Mouse (Mus musculus): ENCODE results near the gene Jade3. TPM values are rescaled to one million over a fixed set of nuclear protein-coding genes. Genes with fewer than 3 reads are reported as not detected.
"Not testable (repeated sequence)": the region's sequence is repeated elsewhere in the genome, so short reads cannot be mapped to it uniquely, and the experiment has no call there.

Jade3 gene
- 14.4 and 23.1 TPM in 2 replicates for total RNA-seq (2012; rRNA removed)

- H3K4me1 ChIP-seq (ENCODE audit: control insufficient read depth in 2 of 2, insufficient read depth in 2 of 2, low read length in 2 of 2, poor library complexity in 1 of 2) = no peaks in the 10 kb centered on the region; a peak in 1 of 4 replicates
- peak within 1 kb of the TSS; percentile 90 for H3K9ac ChIP-seq (ENCODE audit: insufficient read depth, low read depth, low read length, poor library complexity, severe bottlenecking)
- in situ Hi-C loops (cut with MboI; ENCODE audit: low sequenced_read_pairs in 2 of 2, unreplicated experiment in 2 of 2) = no loop called here
- H3K4me3 ChIP-seq (ENCODE audit: insufficient read depth in 1 of 2, low read depth in 1 of 2, low read length in 2 of 2, poor library complexity in 1 of 2, severe bottlenecking in 1 of 2) = peak within 1 kb of the TSS; percentile 83 to 88
- TF ChIP-seq HCFC1 (IDR thresholded peaks at IDR 0.05; ENCODE audit: borderline replicate concordance, insufficient read depth, low read length) = no peak
- no peak for TF ChIP-seq MAFK (IDR thresholded peaks at IDR 0.05; ENCODE audit: insufficient read depth, low read depth, low read length)
- no peak for TF ChIP-seq ZNF384 (IDR thresholded peaks at IDR 0.05; ENCODE audit: low read depth, low read length)
- TF ChIP-seq CHD2 (IDR thresholded peaks at IDR 0.05; ENCODE audit: low read depth, low read length) = no peak
- TF ChIP-seq ZC3H11A (IDR thresholded peaks at IDR 0.05; ENCODE audit: borderline replicate concordance, low read depth, low read length) = no peak
- H3K27ac ChIP-seq (ENCODE audit: insufficient read depth, low read depth, low read length, poor library complexity, severe bottlenecking) = peak within 1 kb of the TSS; percentile 81
- DNase-seq (ENCODE audit: low read depth, low spot score) = peak; percentile 78
- no peaks in the 10 kb centered on the region for H3K36me3 ChIP-seq (ENCODE audit: control insufficient read depth, insufficient read depth, low read length, poor library complexity, severe bottlenecking)
- no peaks in the 10 kb centered on the region for H3K9me3 ChIP-seq (ENCODE audit: control insufficient read depth, insufficient read depth, low read depth, low read length)
Observed at GRCm38 (mm10) chrX:20425140-20425838, at the start of gene Jade3. Gene Jade3 (plus strand): TSS chrX:20425688.

- Histone ChIP-seq H3K9ac (ENCODE audit: insufficient read depth, low read depth, low read length, poor library complexity, severe bottlenecking) (no peak overlapping the region), H3K4me3 (ENCODE audit: insufficient read depth in 1 of 2, low read depth in 1 of 2, low read length in 2 of 2, poor library complexity in 1 of 2, severe bottlenecking in 1 of 2) (no peak overlapping the region), H3K36me3 (ENCODE audit: control insufficient read depth, insufficient read depth, low read length, poor library complexity, severe bottlenecking) (no peaks in the 10 kb centered on the region; the same call in 1 of the 2 replicates), H3K9me3 (ENCODE audit: control insufficient read depth, insufficient read depth, low read depth, low read length) (no peaks in the 10 kb centered on the region), H3K27ac (ENCODE audit: insufficient read depth, low read depth, low read length, poor library complexity, severe bottlenecking) (no peak overlapping the region), H3K4me1 (ENCODE audit: control insufficient read depth in 2 of 2, insufficient read depth in 2 of 2, low read length in 2 of 2, poor library complexity in 1 of 2) (no peaks in the 10 kb centered on the region)
- in situ Hi-C loops (cut with MboI; ENCODE audit: low sequenced_read_pairs in 2 of 2, unreplicated experiment in 2 of 2) = no loop called here
- no peak for DNase-seq (ENCODE audit: low read depth, low spot score)
- TF ChIP-seq MAFK (IDR thresholded peaks at IDR 0.05; ENCODE audit: insufficient read depth, low read depth, low read length) (no peak), ZC3H11A (IDR thresholded peaks at IDR 0.05; ENCODE audit: borderline replicate concordance, low read depth, low read length) (no peak), ZNF384 (IDR thresholded peaks at IDR 0.05; ENCODE audit: low read depth, low read length) (no peak), CHD2 (IDR thresholded peaks at IDR 0.05; ENCODE audit: low read depth, low read length) (no peak)
Observed at GRCm38 (mm10) chrX:20379347-20380014, 46.0 kb upstream of the Jade3 start.

GRCm38 (mm10) chrX:20382260-20382659 is 43.2 kb upstream of the Jade3 start:
- H3K9me3 ChIP-seq (ENCODE audit: control insufficient read depth, insufficient read depth, low read depth, low read length) = no peaks in the 10 kb centered on the region
- no peaks in the 10 kb centered on the region for H3K4me1 ChIP-seq (ENCODE audit: control insufficient read depth in 2 of 2, insufficient read depth in 2 of 2, low read length in 2 of 2, poor library complexity in 1 of 2)
- DNase-seq (ENCODE audit: low read depth, low spot score) = no peak
- no peaks in the 10 kb centered on the region; the same call in 1 of the 2 replicates for H3K36me3 ChIP-seq (ENCODE audit: control insufficient read depth, insufficient read depth, low read length, poor library complexity, severe bottlenecking)
- H3K27ac ChIP-seq (ENCODE audit: insufficient read depth, low read depth, low read length, poor library complexity, severe bottlenecking) = no peak overlapping the region
- H3K9ac ChIP-seq (ENCODE audit: insufficient read depth, low read depth, low read length, poor library complexity, severe bottlenecking) = no peak overlapping the region
- in situ Hi-C loops (cut with MboI; ENCODE audit: low sequenced_read_pairs in 2 of 2, unreplicated experiment in 2 of 2) = no loop called here
- no peak overlapping the region for H3K4me3 ChIP-seq (ENCODE audit: insufficient read depth in 1 of 2, low read depth in 1 of 2, low read length in 2 of 2, poor library complexity in 1 of 2, severe bottlenecking in 1 of 2)
- TF ChIP-seq ZC3H11A (IDR thresholded peaks at IDR 0.05; ENCODE audit: borderline replicate concordance, low read depth, low read length) = no peak
- TF ChIP-seq MAFK (IDR thresholded peaks at IDR 0.05; ENCODE audit: insufficient read depth, low read depth, low read length) = no peak
- TF ChIP-seq ZNF384 (IDR thresholded peaks at IDR 0.05; ENCODE audit: low read depth, low read length) = no peak
- no peak for TF ChIP-seq CHD2 (IDR thresholded peaks at IDR 0.05; ENCODE audit: low read depth, low read length)
- TF ChIP-seq HCFC1 (IDR thresholded peaks at IDR 0.05; ENCODE audit: borderline replicate concordance, insufficient read depth, low read length) = no peak

- Histone ChIP-seq H3K27ac (ENCODE audit: insufficient read depth, low read depth, low read length, poor library complexity, severe bottlenecking) (no peak overlapping the region), H3K9me3 (ENCODE audit: control insufficient read depth, insufficient read depth, low read depth, low read length) (no peaks in the 10 kb centered on the region), H3K36me3 (ENCODE audit: control insufficient read depth, insufficient read depth, low read length, poor library complexity, severe bottlenecking) (no peaks in the 10 kb centered on the region; the same call in 1 of the 2 replicates), H3K9ac (ENCODE audit: insufficient read depth, low read depth, low read length, poor library complexity, severe bottlenecking) (no peak overlapping the region), H3K4me3 (ENCODE audit: insufficient read depth in 1 of 2, low read depth in 1 of 2, low read length in 2 of 2, poor library complexity in 1 of 2, severe bottlenecking in 1 of 2) (no peak overlapping the region), H3K4me1 (ENCODE audit: control insufficient read depth in 2 of 2, insufficient read depth in 2 of 2, low read length in 2 of 2, poor library complexity in 1 of 2) (no peaks in the 10 kb centered on the region)
- in situ Hi-C loops (cut with MboI; ENCODE audit: low sequenced_read_pairs in 2 of 2, unreplicated experiment in 2 of 2) = no loop called here
- no peak for DNase-seq (ENCODE audit: low read depth, low spot score)
- TF ChIP-seq ZNF384 (IDR thresholded peaks at IDR 0.05; ENCODE audit: low read depth, low read length) = no peak
- no peak for TF ChIP-seq CHD2 (IDR thresholded peaks at IDR 0.05; ENCODE audit: low read depth, low read length)
- no peak for TF ChIP-seq MAFK (IDR thresholded peaks at IDR 0.05; ENCODE audit: insufficient read depth, low read depth, low read length)
- no peak for TF ChIP-seq HCFC1 (IDR thresholded peaks at IDR 0.05; ENCODE audit: borderline replicate concordance, insufficient read depth, low read length)
- TF ChIP-seq ZC3H11A (IDR thresholded peaks at IDR 0.05; ENCODE audit: borderline replicate concordance, low read depth, low read length) = no peak
Observed at GRCm38 (mm10) chrX:20387006-20387405, 38.5 kb upstream of the Jade3 start.

GRCm38 (mm10) chrX:20391964-20392363 is 33.5 kb upstream of the Jade3 start:
- H3K36me3 ChIP-seq (ENCODE audit: control insufficient read depth, insufficient read depth, low read length, poor library complexity, severe bottlenecking); DNase-seq (ENCODE audit: low read depth, low spot score); H3K27ac ChIP-seq (ENCODE audit: insufficient read depth, low read depth, low read length, poor library complexity, severe bottlenecking); in situ Hi-C loops (cut with MboI; ENCODE audit: low sequenced_read_pairs in 2 of 2, unreplicated experiment in 2 of 2); H3K9ac ChIP-seq (ENCODE audit: insufficient read depth, low read depth, low read length, poor library complexity, severe bottlenecking); H3K4me3 ChIP-seq (ENCODE audit: insufficient read depth in 1 of 2, low read depth in 1 of 2, low read length in 2 of 2, poor library complexity in 1 of 2, severe bottlenecking in 1 of 2); H3K4me1 ChIP-seq (ENCODE audit: control insufficient read depth in 2 of 2, insufficient read depth in 2 of 2, low read length in 2 of 2, poor library complexity in 1 of 2); H3K9me3 ChIP-seq (ENCODE audit: control insufficient read depth, insufficient read depth, low read depth, low read length): not testable (repeated sequence)

All from ES-E14 (cell line).